Mouse (Mus musculus) lung, postnatal 0 days (tissue): Measurements from ENCODE around the gene Slco1a5. TPM values are rescaled to one million over a fixed set of nuclear protein-coding genes. Genes with fewer than 3 reads are reported as not detected.
A peak's percentile ranks its signal among the peaks of the same experiment; 100 is the strongest.

Experiments
- ATAC-seq: fragments of 200-750 bp; cut with Nextera tagmentation; 2 replicates; pipeline ENCODE4 v1.8.0; 2017; ENCODE audit warnings: moderate library complexity
- DNase-seq: peaks from one replicate; pipeline ENCODE4 v3.0.0-alpha.2; 2016; ENCODE audit warnings: low spot score
- H3K27ac ChIP-seq: fragments of 300-500 bp; sonication (generic); 2 replicates; pipeline ENCODE4 v1.5.1; 2014; ENCODE audit warnings: antibody characterized with exemption, mild to moderate bottlenecking, low read length, mixed read lengths
- H3K27me3 ChIP-seq: fragments of 300-500 bp; sonication (generic); replicated peaks from 2 replicates; pipeline ENCODE4 v1.6.1; 2014; ENCODE audit warnings: low read length, mixed read lengths; ENCODE audit not compliant: insufficient read depth
- H3K36me3 ChIP-seq: fragments of 300-500 bp; sonication (generic); 2 replicates; pipeline ENCODE4 v1.6.1; 2014; ENCODE audit warnings: low read length, mixed read lengths; ENCODE audit not compliant: insufficient read depth
- H3K4me1 ChIP-seq: fragments of 300-500 bp; sonication (generic); 2 replicates; pipeline ENCODE4 v1.6.1; 2014; ENCODE audit warnings: antibody characterized with exemption, low read depth, low read length, mixed read lengths; ENCODE audit not compliant: insufficient read depth
- H3K4me2 ChIP-seq: fragments of 300-500 bp; sonication (generic); replicated peaks from 2 replicates; pipeline ENCODE4 v1.6.1; 2014; ENCODE audit warnings: low read depth, mild to moderate bottlenecking, low read length, moderate library complexity, mixed read lengths
- H3K4me3 ChIP-seq: fragments of 300-500 bp; sonication (generic); 2 replicates; pipeline ENCODE4 v1.5.1; 2014; ENCODE audit warnings: low read depth, low read length
- H3K9ac ChIP-seq: fragments of 300-500 bp; sonication (generic); replicated peaks from 2 replicates; pipeline ENCODE4 v1.6.1; 2014; ENCODE audit warnings: low read depth, mild to moderate bottlenecking
- H3K9me3 ChIP-seq: fragments of 300-500 bp; sonication (generic); 2 replicates; pipeline ENCODE4 v1.6.1; 2016; ENCODE audit warnings: low read length, mixed read lengths
- CTCF ChIP-seq: IDR thresholded peaks from 2 replicates; pipeline ENCODE4 v1.5.1; 2016; ENCODE audit warnings: antibody characterized with exemption, mild to moderate bottlenecking
- EP300 ChIP-seq: IDR thresholded peaks from 2 replicates; pipeline ENCODE4 v1.6.1; 2016; ENCODE audit warnings: antibody characterized with exemption, mild to moderate bottlenecking, control low read depth
- WGBS: fragments of 180-500 bp; shearing (Covaris S2); extraction: QIAGEN DNeasy Blood & Tissue Kit; methylation state at CpG from one replicate; pipeline ENCODE4 v1.1.7; 2014; 5-methylcytosine and 5-hydroxymethylcytosine counted together
- polyA plus RNA-seq: library from polyadenylated mRNA; unstranded; fragments of >200 nt; fragmentation: Nextera tagmentation; extraction: Ambion mirVana; gene quantifications from 2 replicates; pipeline ENCODE4 v1.2.1, GENCODE M21; 2015

Gene Slco1a5
- polyA plus RNA-seq, 1 experiment from 2014 or later, result 0.26 TPM

DNA sequence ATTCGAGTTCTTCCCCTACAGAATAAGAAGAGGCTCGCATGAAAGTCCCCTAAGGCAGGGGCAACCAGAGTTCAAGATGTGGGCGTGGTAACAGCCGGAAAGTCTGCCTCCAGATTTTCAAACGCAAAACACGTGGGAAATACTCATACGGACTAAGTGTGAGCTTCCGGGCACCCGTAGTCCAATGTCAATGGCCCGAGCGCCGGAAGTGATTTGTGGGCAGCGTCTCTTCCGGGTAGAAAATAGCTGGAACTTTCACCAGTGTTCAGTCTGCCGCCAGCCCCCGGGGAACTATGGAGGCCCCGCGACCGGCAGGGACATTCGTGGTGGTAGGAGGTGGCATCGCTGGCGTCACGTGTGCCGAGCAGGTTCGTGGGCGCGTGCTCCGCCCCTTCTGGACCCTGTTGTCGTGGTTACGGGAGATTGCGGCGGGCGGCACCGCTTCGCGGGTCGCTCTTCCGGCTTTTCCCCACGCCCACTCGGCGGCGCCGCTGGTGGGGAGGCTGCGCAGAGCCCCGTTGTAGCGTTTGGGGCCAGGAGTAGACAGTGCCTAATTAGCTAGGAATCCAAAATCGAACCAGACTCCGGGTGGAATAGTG lies 22.8 kb upstream of the Slco1a5 start, which contains the start of gene Pyroxd1:
Gene Pyroxd1 (plus strand): TSS at position 215 of the 599 bp plus-strand sequence.
- H3K27ac ChIP-seq, result peak within 1 kb of the TSS; percentile 80
- ATAC-seq (peak; percentile 96), DNase-seq (peak; percentile 95)
- H3K9me3 ChIP-seq, result no peaks in the 10 kb centered on the region
- no peaks in the 10 kb centered on the region; the same call in 1 of the 2 replicates for H3K36me3 ChIP-seq
- H3K4me2 ChIP-seq, result peak within 1 kb of the TSS; percentile 52
- H3K9ac ChIP-seq, result peak within 1 kb of the TSS; percentile 57
- no peaks in the 10 kb centered on the region for H3K27me3 ChIP-seq
- TF ChIP-seq EP300, result peak; percentile 72
- no peak; the same call in 1 of the 2 replicates for TF ChIP-seq CTCF
- H3K4me3 ChIP-seq, result peak within 1 kb of the TSS; percentile 89
- WGBS, result under 1% methylated on average over 48 of the region's 48 CpGs
- H3K4me1 ChIP-seq, result no peaks in the 10 kb centered on the region

DNA sequence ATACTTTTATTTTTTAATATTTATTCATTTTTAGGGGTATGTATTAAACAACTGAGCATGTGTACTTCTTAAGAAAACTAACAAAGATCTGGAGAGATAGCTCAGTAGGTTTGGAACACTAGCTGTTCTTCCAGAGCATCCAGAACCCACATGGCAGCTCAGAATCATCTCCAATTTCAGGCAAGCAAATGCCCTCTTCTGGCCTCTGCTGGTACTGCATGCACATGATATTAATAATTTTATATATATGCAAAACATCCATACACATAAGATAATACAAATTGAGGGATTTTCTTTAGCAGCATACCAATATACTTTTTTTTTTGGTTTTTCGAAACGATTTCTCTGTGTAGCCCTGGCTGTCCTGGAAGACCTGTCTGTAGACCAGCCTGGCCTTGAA lies 20.8 kb upstream of the Slco1a5 start:
- no peaks in the 10 kb centered on the region for H3K4me1 ChIP-seq
- DNase-seq (peak; percentile 37), ATAC-seq (no peak)
- H3K9me3 ChIP-seq, result no peaks in the 10 kb centered on the region
- TF ChIP-seq EP300 (no peak), CTCF (peak; percentile 67)
- H3K27me3 ChIP-seq, result no peaks in the 10 kb centered on the region
- H3K4me2 ChIP-seq, result no peak overlapping the region
- WGBS, result 53% methylated on average over 2 of the region's 2 CpGs
- H3K9ac ChIP-seq, result no peak overlapping the region
- no peaks in the 10 kb centered on the region for H3K36me3 ChIP-seq
- no peak overlapping the region for H3K27ac ChIP-seq
- no peak overlapping the region for H3K4me3 ChIP-seq

GRCm38 (mm10) chr6:142339576-142339975 lies 16.8 kb upstream of the Slco1a5 start:
- Histone ChIP-seq H3K4me3 (no peak overlapping the region), H3K4me2 (no peak overlapping the region), H3K4me1 (no peaks in the 10 kb centered on the region), H3K9ac (no peak overlapping the region), H3K36me3 (no peaks in the 10 kb centered on the region), H3K27me3 (no peaks in the 10 kb centered on the region), H3K9me3 (no peaks in the 10 kb centered on the region), H3K27ac (no peak overlapping the region)
- TF ChIP-seq EP300, result no peak
- no peak for TF ChIP-seq CTCF
- DNase-seq (no peak), ATAC-seq (no peak)
- WGBS, result 25% methylated on average over 2 of the region's 2 CpGs

GRCm38 (mm10) chr6:142338961-142339360 lies 16.2 kb upstream of the Slco1a5 start:
- 55% methylated on average over 2 of the region's 2 CpGs for WGBS

GRCm38 (mm10) chr6:142329201-142329600 lies 6.4 kb upstream of the Slco1a5 start:
- H3K36me3 ChIP-seq, result no peaks in the 10 kb centered on the region
- H3K27ac ChIP-seq, result no peak overlapping the region
- H3K9me3 ChIP-seq, result no peaks in the 10 kb centered on the region
- H3K4me3 ChIP-seq, result no peak overlapping the region
- H3K4me1 ChIP-seq, result no peaks in the 10 kb centered on the region
- 46% methylated on average over 1 of the region's 1 CpGs for WGBS
- H3K9ac ChIP-seq, result no peak overlapping the region
- H3K27me3 ChIP-seq, result no peaks in the 10 kb centered on the region
- no peak for ATAC-seq
- DNase-seq, result no peak
- no peak for TF ChIP-seq CTCF
- H3K4me2 ChIP-seq, result no peak overlapping the region

More at GRCm38 (mm10) chr6:142338961-142339360, 16.2 kb upstream of the Slco1a5 start:
- DNase-seq (no peak), ATAC-seq (no peak)
- Histone ChIP-seq H3K36me3 (no peaks in the 10 kb centered on the region), H3K9ac (no peak overlapping the region), H3K4me2 (no peak overlapping the region), H3K9me3 (no peaks in the 10 kb centered on the region), H3K4me1 (no peaks in the 10 kb centered on the region), H3K27me3 (no peaks in the 10 kb centered on the region), H3K4me3 (no peak overlapping the region), H3K27ac (no peak overlapping the region)
- TF ChIP-seq CTCF (no peak), EP300 (no peak)

- H3K27me3 ChIP-seq, result no peaks in the 10 kb centered on the region
- no peaks in the 10 kb centered on the region for H3K36me3 ChIP-seq
- H3K9me3 ChIP-seq, result no peaks in the 10 kb centered on the region
- H3K4me1 ChIP-seq, result no peaks in the 10 kb centered on the region
- ATAC-seq (no peak), DNase-seq (no peak)
- H3K4me3 ChIP-seq, result no peak overlapping the region
- no peak overlapping the region for H3K4me2 ChIP-seq
- no peak overlapping the region for H3K27ac ChIP-seq
- WGBS, result 61% methylated on average over 3 of the region's 3 CpGs
- no peak overlapping the region for H3K9ac ChIP-seq
- TF ChIP-seq EP300, result no peak
- peak; percentile 22; the same call in 1 of the 2 replicates for TF ChIP-seq CTCF
Observed at GRCm38 (mm10) chr6:142326598-142326997, 3.8 kb upstream of the Slco1a5 start.
